Mouse (Mus musculus): Measurements from ENCODE around the gene Fam78a. TPM values are rescaled to one million over a fixed set of nuclear protein-coding genes. Genes with fewer than 3 reads are reported as not detected.

The Fam78a gene
- under 1 TPM in 1 of 2 experiments, not detected in 1; 0.06 TPM for polyA plus RNA-seq (2012; fragmentation: generic; extraction: Trizol)

DNA sequence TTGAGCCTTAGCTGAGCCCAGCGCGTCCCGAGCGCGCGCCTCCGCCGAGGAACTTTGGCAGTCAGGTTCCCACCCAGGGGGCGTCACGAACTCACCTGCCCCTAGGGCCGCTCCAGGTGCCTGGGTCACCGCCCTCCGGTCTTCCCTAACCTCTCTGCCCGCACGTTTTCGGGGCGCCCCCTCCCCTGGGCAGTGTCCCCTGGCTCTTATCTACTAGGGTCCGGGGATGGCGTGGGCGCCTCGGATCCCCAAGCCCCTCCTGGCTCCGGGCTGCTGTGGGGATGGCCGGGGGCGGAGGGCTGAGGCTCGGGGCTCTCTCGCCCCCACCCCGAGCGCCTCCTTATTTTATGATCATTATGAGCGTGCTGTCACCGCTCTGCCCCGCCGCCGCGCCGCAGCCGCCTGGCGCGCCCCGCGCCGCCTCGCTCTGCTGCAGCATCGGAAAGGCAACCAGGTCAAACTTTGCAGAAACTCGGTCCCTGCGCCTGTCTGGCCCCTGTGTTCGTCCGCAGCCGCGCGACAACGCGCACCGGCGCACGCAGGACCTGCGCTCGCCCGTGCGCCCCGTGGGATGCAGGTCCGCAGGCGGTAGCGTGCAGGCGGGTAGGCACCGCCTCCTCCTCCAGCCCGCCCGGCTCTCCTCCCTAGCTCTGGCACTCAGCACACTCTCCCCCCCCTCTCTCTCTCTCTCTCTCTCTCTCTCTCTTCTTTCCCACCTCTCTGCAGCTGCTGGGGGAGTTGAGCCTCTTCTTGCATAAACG, at the start of gene Fam78a:
Gene Fam78a, minus strand, starts transcription at position 747 of the 761 bp plus-strand sequence.

DNA sequence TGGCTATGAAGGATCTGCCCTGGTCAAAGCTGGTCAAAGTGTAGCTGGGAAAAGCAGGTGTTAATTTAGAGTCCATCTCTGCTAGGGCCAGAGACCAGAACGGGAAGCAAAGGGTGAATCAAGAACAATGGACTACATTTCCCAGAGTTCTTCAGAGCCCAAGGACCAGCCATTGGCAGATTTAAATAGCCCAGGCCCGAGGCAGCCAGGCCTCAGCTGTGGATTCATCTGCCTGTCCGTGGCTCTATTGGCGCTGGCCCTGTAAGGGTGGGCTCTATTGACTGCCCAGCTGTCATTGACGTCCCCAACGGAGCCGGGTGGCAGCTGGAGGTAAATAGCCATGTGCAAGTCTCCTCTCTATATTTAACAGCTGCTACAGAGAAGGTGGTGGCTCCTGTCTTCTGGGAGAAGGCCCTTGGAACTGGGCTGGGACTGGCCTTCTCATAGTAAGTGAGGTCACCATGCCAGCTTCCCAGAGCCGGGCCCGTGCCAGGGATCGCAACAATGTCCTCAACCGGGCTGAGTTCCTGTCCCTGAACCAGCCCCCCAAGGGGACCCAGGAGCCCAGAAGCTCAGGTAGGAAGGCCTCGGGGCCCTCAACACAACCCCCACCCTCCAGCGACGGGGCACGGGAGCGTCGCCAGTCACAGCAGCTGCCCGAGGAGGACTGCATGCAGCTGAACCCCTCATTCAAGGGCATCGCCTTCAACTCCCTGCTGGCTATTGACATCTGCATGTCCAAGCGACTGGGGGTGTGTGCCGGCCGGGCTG, 10.9 kb upstream of the Fam78a start, which contains the start of gene Plpp7:
Gene Plpp7, plus strand, starts transcription at position 178 of the 771 bp plus-strand sequence.

Other genes starting within 250 kb of the Fam78a start
- gene Fibcd1, start 238.9 kb downstream of the Fam78a start, polyA plus RNA-seq (2012; fragmentation: generic; extraction: Trizol) = under 1 TPM; 0.02 to 0.22 TPM
- gene Lamc3, start 197.6 kb downstream of the Fam78a start, polyA plus RNA-seq (2012; fragmentation: generic; extraction: Trizol) = under 1 TPM; 0.01 to 0.06 TPM
- under 1 TPM; 0.06 to 0.40 TPM for gene Aif1l, start 134.7 kb downstream of the Fam78a start, polyA plus RNA-seq (2012; fragmentation: generic; extraction: Trizol)
- 10 to 100 TPM; 59.1 to 59.2 TPM for gene Nup214, start 110.4 kb downstream of the Fam78a start, polyA plus RNA-seq (2012; fragmentation: generic; extraction: Trizol)
- gene Plpp7, start 10.7 kb upstream of the Fam78a start, polyA plus RNA-seq (2012; fragmentation: generic; extraction: Trizol) = 1 to 10 TPM in 1 of 2 experiments, under 1 TPM in 1; 0.05 to 2.7 TPM
- 10 to 100 TPM in 1 of 2 experiments, 1 to 10 TPM in 1; 8.5 to 44.9 TPM for gene Prrc2b, start 66.2 kb upstream of the Fam78a start, polyA plus RNA-seq (2012; fragmentation: generic; extraction: Trizol)
- gene Pomt1, start 151.7 kb upstream of the Fam78a start, polyA plus RNA-seq (2012; fragmentation: generic; extraction: Trizol) = 10 to 100 TPM in 1 of 2 experiments, 1 to 10 TPM in 1; 7.1 to 30.3 TPM
- gene Uck1, start 175.3 kb upstream of the Fam78a start, polyA plus RNA-seq (2012; fragmentation: generic; extraction: Trizol) = 10 to 100 TPM; 18.1 to 28.4 TPM
- gene Golga2, start 202.5 kb upstream of the Fam78a start, polyA plus RNA-seq (2012; fragmentation: generic; extraction: Trizol) = 10 to 100 TPM; 10.8 to 45.3 TPM
- 100 to 1,000 TPM; 179 to 326 TPM for gene Swi5, start 203.2 kb upstream of the Fam78a start, polyA plus RNA-seq (2012; fragmentation: generic; extraction: Trizol)

Measured in C3H10T1/2 (cell line).